Mouse (Mus musculus) erythroblast, adult 5-6 weeks (primary cell): ENCODE results near the gene Etfdh. TPM values are rescaled to one million over a fixed set of nuclear protein-coding genes. Genes with fewer than 3 reads are reported as not detected.

Source experiments
- ATAC-seq: replicated peaks from 2 replicates; pipeline ENCODE4 v1.8.0; 2016; ENCODE audit warnings: moderate number of reproducible peaks, mild to moderate bottlenecking, moderate TSS enrichment, inconsistent platforms; ENCODE audit not compliant: poor library complexity, low FRiP score, severe bottlenecking
- total RNA-seq, 2 experiments: library from RNA; stranded (forward) in 1 of 2; stranded (reverse) in 1 of 2; fragments of 150-400 nt in 1 of 2; fragments of 200-764, 138-1000 nt in 1 of 2; gene quantifications; 2 replicates each; pipeline versions ENCODE4 v1.2.3 to v1.2.4; 2015 to 2017; ENCODE audit warnings: low replicate concordance in 2 of 2

The Etfdh gene
- total RNA-seq (2015; ENCODE audit: low replicate concordance) (18.2 and 36.3 TPM in 2 replicates), total RNA-seq (2017; ENCODE audit: low replicate concordance) (20.6 and 23.3 TPM in 2 replicates)

GRCm38 (mm10) chr3:79629416-79629730, at the start of gene Etfdh:
TSS of gene Etfdh (minus strand) at chr3:79629500.
- peak; percentile 63 for ATAC-seq

GRCm38 (mm10) chr3:79676411-79676810, 47.1 kb upstream of the Etfdh start:
- ATAC-seq = no peak

- ATAC-seq = no peak
These were observed 45.3 kb upstream of the Etfdh start for GRCm38 (mm10) chr3:79674641-79675040.

GRCm38 (mm10) chr3:79673082-79673481, 43.8 kb upstream of the Etfdh start:
- peak; percentile 66 for ATAC-seq

- no peak for ATAC-seq
These were observed 42.9 kb upstream of the Etfdh start for GRCm38 (mm10) chr3:79672188-79672587.

- no peak for ATAC-seq
These were observed 41.3 kb upstream of the Etfdh start for GRCm38 (mm10) chr3:79670556-79670955.

GRCm38 (mm10) chr3:79664787-79665408, 35.6 kb upstream of the Etfdh start:
- ATAC-seq = peak; percentile 79

GRCm38 (mm10) chr3:79656682-79657081, 27.4 kb upstream of the Etfdh start:
- no peak for ATAC-seq

GRCm38 (mm10) chr3:79652129-79652528, 22.8 kb upstream of the Etfdh start:
- no peak for ATAC-seq

- ATAC-seq = peak; percentile 92
These were observed 512 bp downstream of the Etfdh start, which contains the start of gene 4930579G24Rik for GRCm38 (mm10) chr3:79628561-79629415. TSS of gene 4930579G24Rik (plus strand) at chr3:79629079.

GRCm38 (mm10) chr3:79628182-79628560, 1.1 kb downstream of the Etfdh start:
- ATAC-seq = peak; percentile 22

- ATAC-seq = peak; percentile 37
These were observed 1.7 kb downstream of the Etfdh start for GRCm38 (mm10) chr3:79627484-79628181.

GRCm38 (mm10) chr3:79609886-79610285, 19.4 kb downstream of the Etfdh start:
- no peak for ATAC-seq

- no peak for ATAC-seq
These were observed 33.8 kb downstream of the Etfdh start for GRCm38 (mm10) chr3:79595468-79595867.

- no peak for ATAC-seq
These were observed 37.4 kb downstream of the Etfdh start for GRCm38 (mm10) chr3:79591793-79592471.

- ATAC-seq = peak; percentile 92
These were observed 38.2 kb downstream of the Etfdh start, which contains the start of gene Ppid for GRCm38 (mm10) chr3:79590863-79591792. TSS of gene Ppid (plus strand) at chr3:79591342.

GRCm38 (mm10) chr3:79589671-79590070, 39.6 kb downstream of the Etfdh start:
- ATAC-seq = no peak

- ATAC-seq = peak; percentile 84
These were observed 42.5 kb downstream of the Etfdh start for GRCm38 (mm10) chr3:79586804-79587203.
